Mouse (Mus musculus): ENCODE results near the gene Pld4.
"Not testable (repeated sequence)": the region's sequence is repeated elsewhere in the genome, so short reads cannot be mapped to it uniquely, and the experiment has no call there.

Gene Pld4

DNA sequence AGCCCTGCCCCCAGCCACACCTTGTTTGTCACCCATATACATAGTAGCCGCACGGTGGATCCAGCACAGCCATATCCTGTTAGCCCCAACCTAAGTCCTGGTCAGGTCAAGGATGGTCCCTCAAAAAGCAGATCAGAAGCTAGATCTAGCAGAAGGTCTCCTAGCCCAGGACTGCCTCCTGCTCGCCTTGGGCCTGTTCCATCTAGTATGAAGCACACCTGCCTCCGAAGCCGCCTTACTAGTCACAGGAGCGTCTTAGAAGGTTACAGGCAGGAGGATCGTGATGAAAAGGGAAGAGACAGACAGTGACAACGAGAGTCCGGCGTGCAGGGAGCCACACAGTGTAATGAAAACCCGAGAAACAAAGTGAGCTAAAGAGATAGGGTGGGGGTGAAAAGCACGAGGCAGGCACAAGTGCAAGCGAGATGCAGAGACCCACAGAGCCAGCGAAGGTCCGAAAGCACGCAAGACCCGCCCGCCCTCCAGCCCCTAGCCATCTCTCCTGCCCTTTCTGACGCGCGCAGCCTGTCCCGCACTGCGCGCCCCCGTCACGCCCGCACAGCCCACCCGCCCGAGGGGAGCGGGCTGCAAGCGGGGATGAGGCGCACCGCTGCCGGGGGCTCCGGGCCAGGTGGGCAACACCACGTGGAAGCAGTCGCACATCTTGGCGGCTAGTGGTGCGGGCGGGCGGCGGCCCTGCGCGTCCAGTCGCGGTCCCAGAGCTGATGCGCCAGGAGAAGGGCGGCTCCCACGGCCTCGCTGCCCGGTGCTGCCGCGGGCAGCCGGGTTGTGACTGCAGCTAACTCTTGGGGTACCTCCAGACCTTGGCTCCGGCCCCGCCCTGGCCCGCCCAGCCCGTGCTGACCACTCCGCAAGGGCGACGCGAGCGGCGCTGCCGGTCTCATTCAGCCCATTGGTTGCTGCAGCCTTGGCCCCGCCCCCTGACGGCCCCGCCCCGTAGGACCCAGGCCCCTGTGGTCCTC, 41.7 kb downstream of the Pld4 start, which contains the start of gene Ahnak2:
Gene Ahnak2, minus strand, starts transcription at position 794 of the 983 bp plus-strand sequence.
- peak; percentile 91 for DNase-seq (ENCODE audit: low spot score)

DNA sequence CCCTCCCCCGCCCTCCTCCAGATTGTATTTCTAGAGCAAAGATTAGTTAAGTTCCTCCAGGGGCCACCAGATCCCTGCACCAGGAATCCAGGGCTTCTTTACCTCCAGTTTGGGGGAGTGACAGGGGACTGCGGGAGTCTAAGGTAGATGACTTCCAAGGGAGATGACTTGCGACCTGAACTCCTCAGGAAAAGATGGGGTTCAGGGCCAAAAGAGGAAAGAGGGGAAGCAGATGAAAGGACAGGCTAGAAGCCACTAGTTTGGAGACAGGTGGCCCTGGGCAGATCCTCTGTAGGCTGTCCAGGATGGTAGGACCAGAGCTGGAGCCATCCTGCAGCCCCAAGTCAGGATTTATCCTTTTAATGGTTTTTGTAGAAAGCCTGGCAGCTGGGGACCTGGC, 42.5 kb downstream of the Pld4 start:
- no peak for DNase-seq (ENCODE audit: low spot score)

DNA sequence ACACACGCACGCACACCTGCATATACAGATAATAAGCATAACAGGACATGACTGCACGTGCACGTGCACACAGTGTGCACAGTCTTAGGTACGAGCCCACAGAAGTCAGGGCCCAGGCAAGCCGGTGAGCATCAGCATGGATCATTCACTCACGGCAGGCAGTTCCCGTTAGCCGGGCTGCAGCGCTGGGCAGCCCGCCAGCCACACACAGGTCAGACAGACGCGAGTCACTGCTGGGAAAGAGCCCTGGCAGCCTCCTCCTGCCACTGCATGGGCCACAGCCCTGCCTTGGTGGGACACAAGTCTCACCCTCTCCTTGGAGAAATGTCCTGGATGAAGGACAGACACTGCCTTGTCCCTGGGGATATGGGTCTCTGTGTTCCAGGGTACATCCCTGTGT, 43.6 kb downstream of the Pld4 start:
- DNase-seq (ENCODE audit: low spot score), result no peak

DNA sequence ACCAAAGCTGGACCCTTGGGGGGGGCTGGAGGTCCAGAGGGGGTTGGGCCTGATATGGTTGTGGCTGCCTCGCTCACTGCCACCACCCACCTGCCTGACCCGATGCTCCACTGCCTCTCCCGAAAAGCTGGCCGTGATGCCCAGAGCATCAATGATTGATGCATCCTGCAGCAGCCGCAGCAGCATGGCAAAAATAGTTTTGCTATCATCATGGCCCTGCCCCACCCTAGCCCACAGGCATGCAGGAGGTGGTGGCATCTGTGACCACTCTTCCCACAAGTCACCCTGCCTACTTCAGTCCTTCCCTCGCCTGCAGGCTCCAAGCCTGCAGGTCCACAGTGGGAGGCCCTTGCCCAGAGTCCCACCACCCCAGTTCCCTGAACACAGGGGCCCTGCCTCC, 45.6 kb downstream of the Pld4 start:
- DNase-seq (ENCODE audit: low spot score), result no peak

DNA sequence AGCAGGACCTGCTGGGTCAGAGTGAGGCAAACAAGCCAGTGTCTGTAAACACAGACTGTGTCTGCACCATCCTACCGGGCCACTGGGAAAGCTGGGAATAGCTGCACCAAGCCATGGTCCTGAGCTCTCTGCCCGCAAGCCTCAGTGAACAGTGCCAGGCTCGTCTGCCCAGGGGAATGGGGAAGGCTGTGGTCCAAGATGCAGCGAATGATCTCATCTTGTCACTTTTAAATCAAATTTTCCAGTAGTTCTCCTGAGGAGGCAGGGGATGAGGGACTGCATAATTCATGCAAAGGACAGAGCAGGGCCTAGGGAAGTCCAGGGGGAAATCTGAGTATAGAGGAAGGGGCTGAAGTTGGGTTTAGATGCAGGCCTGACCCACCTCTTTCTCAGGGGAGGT, 47.3 kb downstream of the Pld4 start:
- no peak for DNase-seq (ENCODE audit: low spot score)

DNA sequence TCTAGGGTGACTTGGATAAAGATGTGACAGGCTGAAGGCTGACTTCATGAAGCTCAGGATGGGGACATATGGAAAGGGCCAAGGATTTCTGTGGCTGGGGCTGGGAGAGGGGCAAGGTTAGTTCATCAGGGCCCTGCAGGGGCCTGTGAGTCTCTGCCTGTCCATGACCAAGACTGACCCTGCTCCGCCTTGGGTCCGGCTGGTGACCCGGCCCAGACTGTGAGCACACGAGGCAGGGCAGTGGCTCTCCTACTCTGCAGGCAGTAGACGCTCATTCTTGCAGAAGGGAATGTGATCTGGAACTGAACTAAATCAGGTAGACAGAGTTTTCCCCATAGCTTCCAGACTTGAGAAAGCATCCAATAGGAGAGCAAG, 47.7 kb downstream of the Pld4 start:
- DNase-seq (ENCODE audit: low spot score), result no peak

DNA sequence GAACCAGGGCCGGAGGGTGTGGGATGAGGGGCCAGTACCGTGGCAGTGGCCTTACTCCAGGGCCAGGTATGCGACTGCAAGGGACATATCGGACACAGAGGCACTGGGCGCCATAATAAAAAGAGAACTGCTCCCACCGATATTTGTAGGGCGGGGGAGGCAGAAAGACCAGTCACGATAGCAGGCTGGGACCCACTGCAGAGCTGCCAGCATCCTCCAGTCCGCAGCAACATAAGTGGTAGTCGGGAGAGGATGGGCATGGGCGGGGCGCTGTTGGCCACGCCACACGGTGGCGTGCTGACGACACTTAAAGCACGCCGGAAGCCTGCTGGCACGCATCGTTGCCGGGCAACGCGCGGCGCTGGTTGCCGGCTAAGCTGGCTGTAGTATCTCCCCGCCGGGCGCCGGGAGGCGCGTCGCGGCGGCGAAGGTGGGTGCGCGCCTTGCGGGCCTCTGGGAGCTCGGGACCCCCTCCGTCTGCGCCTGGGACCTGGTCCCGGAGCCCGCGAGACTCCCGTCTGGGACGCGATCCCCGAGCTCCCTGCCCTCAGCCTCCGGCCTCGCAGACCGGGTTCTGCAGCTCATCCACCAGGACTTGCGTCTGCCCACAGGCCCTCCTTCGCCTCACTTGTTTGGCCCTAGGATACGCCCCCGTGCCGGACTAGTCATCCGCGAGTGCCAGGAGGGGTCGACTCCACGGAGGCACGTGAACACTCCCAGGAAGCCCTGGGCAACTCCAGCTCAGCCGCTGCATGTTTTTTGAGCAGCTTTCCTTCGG, 48.3 kb downstream of the Pld4 start, which contains the start of gene Clba1:
Gene Clba1, plus strand, starts transcription at position 351 of the 778 bp plus-strand sequence.
- peak; percentile 97 for DNase-seq (ENCODE audit: low spot score)

DNA sequence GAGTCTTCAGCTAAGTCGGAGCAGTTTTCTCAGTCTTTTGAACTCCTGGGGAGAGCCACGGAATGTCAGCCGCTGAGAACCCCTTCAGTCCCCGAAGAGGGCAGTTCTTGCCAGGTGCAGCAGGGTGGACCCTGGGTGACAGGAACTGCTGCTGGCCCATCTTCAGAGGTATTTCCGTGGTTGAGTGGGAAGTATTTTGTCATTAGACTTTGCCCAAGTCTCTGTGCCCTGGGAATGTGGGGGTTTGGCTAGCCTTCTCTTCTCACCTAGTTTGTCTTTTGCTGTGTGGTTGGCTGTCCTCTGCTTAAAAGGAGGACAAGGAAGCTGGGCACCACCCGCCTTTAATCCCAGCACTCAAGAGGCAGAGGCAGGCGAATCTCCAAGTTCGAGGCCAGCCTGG, 49.2 kb downstream of the Pld4 start:
- DNase-seq (ENCODE audit: low spot score), result no peak

DNA sequence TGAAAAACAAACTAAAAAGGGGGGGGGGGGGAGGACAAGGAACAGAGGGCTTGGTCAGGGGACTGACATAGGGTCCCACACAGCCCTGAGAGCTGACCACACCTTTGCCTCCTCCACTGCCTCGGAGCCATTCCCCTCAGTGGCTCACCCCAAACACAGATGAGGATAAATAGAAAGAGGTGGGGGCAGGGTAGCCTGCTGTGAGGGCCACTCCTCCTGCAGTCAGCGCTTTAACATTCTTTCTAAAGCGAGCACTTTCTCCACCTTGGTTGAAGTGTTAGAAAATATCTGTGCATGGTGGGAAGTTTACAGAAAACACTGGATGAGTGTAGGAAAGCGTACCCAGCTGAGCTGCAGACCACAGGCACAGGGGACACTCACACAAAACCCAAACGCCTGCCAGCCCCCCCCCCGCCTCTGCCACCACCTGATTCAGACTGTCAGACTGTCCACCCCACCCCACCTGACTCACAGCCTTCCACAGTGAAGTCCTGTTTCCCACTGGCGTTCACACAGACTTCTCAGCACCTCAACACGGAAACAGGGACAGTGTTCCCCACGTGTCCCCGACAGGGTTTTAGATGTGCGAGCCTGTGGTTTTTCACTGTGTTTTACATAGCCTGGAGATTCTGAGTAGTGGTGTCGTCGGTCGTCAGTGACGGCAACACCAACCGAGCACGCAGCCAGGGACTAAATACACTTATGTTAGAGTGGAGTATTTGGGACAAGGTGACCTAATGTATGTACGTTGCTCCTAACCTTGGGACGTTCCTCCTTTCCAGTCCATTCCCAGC, 49.8 kb downstream of the Pld4 start:
- DNase-seq (ENCODE audit: low spot score), result no peak

DNA sequence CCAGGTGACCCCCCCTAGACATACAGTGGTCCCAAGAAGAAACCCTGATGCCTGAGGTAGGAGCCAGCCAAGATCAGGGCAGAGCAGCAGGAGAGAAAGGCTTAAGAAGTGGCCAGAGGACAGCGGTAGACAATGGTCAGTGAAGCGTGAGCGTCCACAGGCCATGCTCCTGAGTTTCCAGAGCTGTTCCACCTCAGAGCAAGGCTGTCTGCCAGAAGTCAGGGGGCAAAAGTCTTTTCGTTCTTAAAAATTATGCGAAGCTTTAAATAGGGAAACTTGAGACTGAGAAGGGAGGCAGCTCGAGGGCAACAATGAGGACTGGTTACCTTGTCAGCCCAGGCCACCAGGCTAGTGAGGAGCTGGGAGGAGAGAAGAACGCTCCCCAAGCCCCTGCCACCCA, 52.9 kb downstream of the Pld4 start:
- DNase-seq (ENCODE audit: low spot score), result no peak

DNA sequence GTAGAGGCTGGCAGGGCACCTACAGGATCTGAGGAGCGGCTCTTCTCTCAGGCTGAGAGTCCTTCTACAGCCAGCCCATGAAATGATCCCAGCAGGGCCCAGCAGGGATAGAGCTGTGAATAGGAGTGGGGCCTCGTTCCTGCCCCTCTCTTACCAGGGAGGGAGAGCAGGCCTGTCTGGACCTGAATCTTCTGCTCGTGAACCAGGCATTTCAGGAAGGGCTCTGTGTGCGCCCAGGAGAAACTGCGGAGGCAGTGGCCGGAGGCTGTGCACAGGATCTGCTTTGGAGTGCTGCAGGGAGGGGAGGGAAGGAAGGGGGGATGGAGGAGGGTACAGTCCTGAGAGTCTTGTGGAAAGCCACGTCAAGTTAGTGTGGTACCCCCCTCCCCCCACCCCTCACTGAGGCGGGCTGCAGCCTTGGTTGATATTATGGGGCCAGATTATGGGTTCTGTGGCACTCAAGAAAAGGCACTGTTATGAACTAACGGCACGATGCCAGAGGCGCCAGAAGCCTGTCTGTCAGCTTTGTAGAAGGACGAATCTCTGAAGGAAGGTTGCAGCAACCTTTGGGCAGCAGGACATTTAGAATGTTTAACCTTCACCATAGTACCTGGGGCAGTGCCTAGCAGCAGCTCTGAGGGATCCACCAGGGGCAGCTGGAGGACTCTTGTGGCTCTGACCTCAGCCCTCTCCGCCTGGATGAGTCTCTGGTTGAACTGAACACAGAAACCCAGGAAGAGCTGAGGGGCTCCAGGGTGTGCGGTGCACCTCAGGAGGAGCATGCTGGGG, 54.4 kb downstream of the Pld4 start:
- DNase-seq (ENCODE audit: low spot score), result no peak

DNA sequence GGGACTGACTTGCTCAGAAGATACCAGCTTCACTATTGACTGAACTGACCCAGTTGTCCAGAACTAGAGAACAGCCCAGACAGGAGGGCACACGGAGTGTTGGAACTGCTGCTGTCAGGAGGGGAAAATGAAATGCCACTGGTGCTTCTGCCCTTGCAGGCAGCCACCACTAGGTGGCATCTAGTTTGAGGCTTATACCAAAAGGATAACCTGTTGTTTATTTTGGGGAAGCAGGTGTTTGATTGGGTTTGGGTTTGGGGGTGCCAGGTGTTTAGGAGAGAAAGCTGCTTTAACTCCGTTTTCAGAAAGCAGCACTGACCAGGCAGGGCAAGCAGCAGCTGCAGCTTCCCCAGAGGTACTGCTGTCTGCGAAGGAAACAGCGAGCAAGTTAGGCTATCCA, 55.8 kb downstream of the Pld4 start:
- DNase-seq (ENCODE audit: low spot score), result peak; percentile 63

DNA sequence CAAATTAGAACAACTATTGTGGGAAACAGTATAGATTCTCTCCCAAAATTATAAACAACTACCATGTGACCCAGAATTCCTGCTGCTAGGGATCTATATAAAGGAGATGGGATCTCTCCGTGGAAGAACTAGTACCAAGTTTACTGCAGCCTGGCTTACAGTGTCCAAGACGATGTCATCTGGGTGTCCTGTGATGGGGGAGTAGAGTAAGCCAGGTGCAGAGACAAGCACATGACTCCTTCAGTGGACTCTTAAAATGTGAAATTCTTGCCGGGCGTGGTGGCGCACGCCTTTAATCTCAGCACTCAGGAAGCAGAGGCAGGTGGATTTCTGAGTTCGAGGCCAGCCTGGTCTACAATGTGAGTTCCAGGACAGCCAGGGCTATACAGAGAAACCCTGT, 56.4 kb downstream of the Pld4 start:
- not testable (repeated sequence) for DNase-seq (ENCODE audit: low spot score)
